Mouse (Mus musculus) kidney, embryonic 14.5 days (tissue): ENCODE results near the gene Chdh. TPM values are rescaled to one million over a fixed set of nuclear protein-coding genes. Genes with fewer than 3 reads are reported as not detected.

Experiments
- ATAC-seq: fragments of 200-750 bp; cut with Nextera tagmentation; 2 replicates; pipeline ENCODE4 v1.8.0; 2017; ENCODE audit warnings: moderate number of reproducible peaks, mild to moderate bottlenecking, moderate TSS enrichment, moderate library complexity; ENCODE audit not compliant: low FRiP score, low TSS enrichment
- H3K27ac ChIP-seq: fragments of 300-500 bp; sonication (generic); 2 replicates; pipeline ENCODE4 v1.5.1; 2014; ENCODE audit warnings: low read depth, mild to moderate bottlenecking, low read length, moderate library complexity, mixed read lengths
- H3K27me3 ChIP-seq: fragments of 300-500 bp; sonication (generic); 2 replicates; pipeline ENCODE4 v1.6.1; 2014; ENCODE audit warnings: mild to moderate bottlenecking, low read length; ENCODE audit not compliant: control insufficient read depth, insufficient read depth
- H3K36me3 ChIP-seq: fragments of 300-500 bp; sonication (generic); 2 replicates; pipeline ENCODE4 v1.6.1; 2014; ENCODE audit warnings: low read length, mixed read lengths; ENCODE audit not compliant: control insufficient read depth, insufficient read depth
- H3K4me1 ChIP-seq: fragments of 300-500 bp; sonication (generic); 2 replicates; pipeline ENCODE4 v1.6.1; 2014; ENCODE audit warnings: low read length, mixed read lengths; ENCODE audit not compliant: control insufficient read depth, insufficient read depth
- H3K4me2 ChIP-seq: fragments of 300-500 bp; sonication (generic); replicated peaks from 2 replicates; pipeline ENCODE4 v1.6.1; 2014; ENCODE audit warnings: low read depth, mild to moderate bottlenecking, low read length
- H3K4me3 ChIP-seq: fragments of 300-500 bp; sonication (generic); 2 replicates; pipeline ENCODE4 v1.5.1; 2014; ENCODE audit warnings: mild to moderate bottlenecking, low read length
- H3K9ac ChIP-seq: fragments of 300-500 bp; sonication (generic); 2 replicates; pipeline ENCODE4 v1.6.1; 2014; ENCODE audit warnings: low read depth, mild to moderate bottlenecking, low read length, moderate library complexity
- H3K9me3 ChIP-seq: fragments of 300-500 bp; sonication (generic); 2 replicates; pipeline ENCODE4 v1.6.1; 2016; ENCODE audit warnings: low read length; ENCODE audit not compliant: control insufficient read depth
- WGBS: fragments of 180-500 bp; shearing (Covaris S2); extraction: QIAGEN DNeasy Blood & Tissue Kit; methylation state at CpG from one replicate; pipeline ENCODE4 v1.1.7; 2014; 5-methylcytosine and 5-hydroxymethylcytosine counted together
- microRNA-seq: library from miRNA; unstranded; fragments of <30 nt; microRNA quantifications from one replicate; pipeline ENCODE4, GENCODE M21; 2016
- polyA plus RNA-seq: library from polyadenylated mRNA; unstranded; fragments of >200 nt; fragmentation: Nextera tagmentation; extraction: Ambion mirVana; gene quantifications from 2 replicates; pipeline ENCODE4 v1.2.1, GENCODE M21; 2014

Chdh gene
- polyA plus RNA-seq, 1 experiment from 2014 or later = 0.89 TPM

- 73% methylated on average over 12 of the region's 12 CpGs for WGBS
- ATAC-seq = no peak; the same call in 1 of the 2 replicates
These were observed 57.9 kb downstream of the Chdh start for GRCm38 (mm10) chr14:30066752-30067151.

GRCm38 (mm10) chr14:30068566-30068965 lies 59.7 kb downstream of the Chdh start:
- Histone ChIP-seq H3K9me3 (no peaks in the 10 kb centered on the region), H3K27ac (no peak overlapping the region), H3K9ac (no peak overlapping the region), H3K4me3 (no peak overlapping the region), H3K4me1 (no peaks in the 10 kb centered on the region), H3K27me3 (no peaks in the 10 kb centered on the region), H3K4me2 (no peak overlapping the region), H3K36me3 (no peaks in the 10 kb centered on the region)
- WGBS = 85% methylated on average over 3 of the region's 3 CpGs
- ATAC-seq = no peak

More at GRCm38 (mm10) chr14:30066752-30067151, 57.9 kb downstream of the Chdh start:
- no peak overlapping the region for H3K4me3 ChIP-seq
- H3K36me3 ChIP-seq = no peaks in the 10 kb centered on the region
- no peak overlapping the region for H3K27ac ChIP-seq
- H3K27me3 ChIP-seq = no peaks in the 10 kb centered on the region
- H3K4me2 ChIP-seq = no peak overlapping the region
- H3K9me3 ChIP-seq = no peaks in the 10 kb centered on the region
- H3K9ac ChIP-seq = no peak overlapping the region
- no peaks in the 10 kb centered on the region for H3K4me1 ChIP-seq

GRCm38 (mm10) chr14:30075268-30075887 lies 66.6 kb downstream of the Chdh start:
- no peak for ATAC-seq
- Histone ChIP-seq H3K27me3 (no peaks in the 10 kb centered on the region), H3K27ac (no peak overlapping the region), H3K9me3 (no peaks in the 10 kb centered on the region), H3K36me3 (no peaks in the 10 kb centered on the region), H3K4me1 (no peaks in the 10 kb centered on the region), H3K4me2 (no peak overlapping the region), H3K9ac (no peak overlapping the region), H3K4me3 (no peak overlapping the region)
- WGBS = 62% methylated on average over 7 of the region's 7 CpGs

GRCm38 (mm10) chr14:30078115-30078808 lies 69.4 kb downstream of the Chdh start:
- H3K4me1 ChIP-seq = no peaks in the 10 kb centered on the region
- H3K4me3 ChIP-seq = no peak overlapping the region
- WGBS = 53% methylated on average over 15 of the region's 15 CpGs
- no peaks in the 10 kb centered on the region for H3K9me3 ChIP-seq
- no peaks in the 10 kb centered on the region for H3K36me3 ChIP-seq
- H3K27me3 ChIP-seq = no peaks in the 10 kb centered on the region
- H3K4me2 ChIP-seq = peak overlapping the region; percentile 17; the same call in 1 of the 2 replicates
- ATAC-seq = peak; percentile 88
- H3K27ac ChIP-seq = no peak overlapping the region
- H3K9ac ChIP-seq = no peak overlapping the region

GRCm38 (mm10) chr14:30079729-30080128 lies 70.9 kb downstream of the Chdh start:
- no peak for ATAC-seq
- Histone ChIP-seq H3K9me3 (no peaks in the 10 kb centered on the region), H3K27me3 (no peaks in the 10 kb centered on the region), H3K36me3 (no peaks in the 10 kb centered on the region), H3K4me3 (no peak overlapping the region), H3K27ac (no peak overlapping the region), H3K9ac (no peak overlapping the region), H3K4me1 (no peaks in the 10 kb centered on the region), H3K4me2 (no peak overlapping the region)
- WGBS = 74% methylated on average over 4 of the region's 4 CpGs

Small RNA genes lying within 50 kb of the gene (microRNA-seq; reads per million reads assigned to microRNA genes)
- gene Mir6947 = 0.63 reads per million

Other genes with a start within 250 kb of the Chdh start
- 203 and 294 TPM in 2 replicates for gene Selenok, start 40.7 kb upstream of the Chdh start, polyA plus RNA-seq
- gene Actr8, start 30.7 kb upstream of the Chdh start, polyA plus RNA-seq = 48.2 and 62.5 TPM in 2 replicates
- gene Il17rb, start 127 bp upstream of the Chdh start, polyA plus RNA-seq = 0.34 and 1.4 TPM in 2 replicates